Mouse (Mus musculus): ENCODE measurements around the gene Rtca.

Rtca gene

GRCm38 (mm10) chr3:116507772-116508351 lies at the start of gene Rtca:
Gene Rtca (minus strand): TSS chr3:116508208.
- DNase-seq, result peak; percentile 98

GRCm38 (mm10) chr3:116551362-116551761 lies 43.4 kb upstream of the Rtca start:
- no peak for DNase-seq

GRCm38 (mm10) chr3:116547430-116547829 lies 39.4 kb upstream of the Rtca start:
- DNase-seq, result no peak

- DNase-seq, result no peak
These were observed 34.5 kb upstream of the Rtca start for GRCm38 (mm10) chr3:116542532-116542931.

- no peak for DNase-seq
These were observed 34.1 kb upstream of the Rtca start for GRCm38 (mm10) chr3:116542070-116542469.

GRCm38 (mm10) chr3:116537200-116537573 lies 29.2 kb upstream of the Rtca start:
- no peak for DNase-seq

GRCm38 (mm10) chr3:116536428-116537199 lies 28.6 kb upstream of the Rtca start:
- no peak for DNase-seq

- peak in 1 of 2 experiments; percentile 31 for DNase-seq
These were observed 22.8 kb upstream of the Rtca start for GRCm38 (mm10) chr3:116530826-116531225.

GRCm38 (mm10) chr3:116529741-116530140 lies 21.7 kb upstream of the Rtca start:
- DNase-seq, result no peak

GRCm38 (mm10) chr3:116520141-116520761 lies 12.2 kb upstream of the Rtca start:
- DNase-seq, result no peak

- peak; percentile 93 to 97 for DNase-seq
These were observed 5.1 kb upstream of the Rtca start, which contains the start of gene Dbt for GRCm38 (mm10) chr3:116512904-116513716. Gene Dbt (plus strand): TSS chr3:116513070.

GRCm38 (mm10) chr3:116512151-116512903 lies 4.3 kb upstream of the Rtca start:
- peak; percentile 53 to 69 for DNase-seq

- DNase-seq, result peak in 1 of 2 experiments; percentile 9
These were observed 12.3 kb downstream of the Rtca start for GRCm38 (mm10) chr3:116495671-116496070.

GRCm38 (mm10) chr3:116493658-116494057 lies 14.3 kb downstream of the Rtca start:
- no peak for DNase-seq

GRCm38 (mm10) chr3:116491923-116492454 lies 16.0 kb downstream of the Rtca start:
- DNase-seq, result no peak

GRCm38 (mm10) chr3:116490920-116491319 lies 17.1 kb downstream of the Rtca start:
- DNase-seq, result no peak

GRCm38 (mm10) chr3:116483271-116483670 lies 24.7 kb downstream of the Rtca start:
- no peak for DNase-seq

GRCm38 (mm10) chr3:116482724-116483123 lies 25.3 kb downstream of the Rtca start:
- no peak for DNase-seq

GRCm38 (mm10) chr3:116480937-116481336 lies 27.1 kb downstream of the Rtca start:
- DNase-seq, result no peak

- no peak for DNase-seq
These were observed 27.9 kb downstream of the Rtca start for GRCm38 (mm10) chr3:116480119-116480518.

- DNase-seq, result no peak
These were observed 30.7 kb downstream of the Rtca start for GRCm38 (mm10) chr3:116477351-116477750.
